Mouse (Mus musculus) cortical plate, adult 2 months (tissue): ENCODE data around the gene Timmdc1.

ENCODE experiments used
- CTCF ChIP-seq: fragments of 200-500 bp; IDR thresholded peaks from 2 replicates; pipeline ENCODE4 v1.5.1; 2011; ENCODE audit warnings: mild to moderate bottlenecking, control low read depth, low read length; ENCODE audit not compliant: insufficient read depth; ENCODE audit errors: extremely low read depth
- POLR2A ChIP-seq: fragments of 200-500 bp; IDR thresholded peaks from 2 replicates; pipeline ENCODE4 v1.6.1; 2011; ENCODE audit warnings: mild to moderate bottlenecking, low read length, control low read depth; ENCODE audit not compliant: insufficient read depth; ENCODE audit errors: extremely low read depth

DNA sequence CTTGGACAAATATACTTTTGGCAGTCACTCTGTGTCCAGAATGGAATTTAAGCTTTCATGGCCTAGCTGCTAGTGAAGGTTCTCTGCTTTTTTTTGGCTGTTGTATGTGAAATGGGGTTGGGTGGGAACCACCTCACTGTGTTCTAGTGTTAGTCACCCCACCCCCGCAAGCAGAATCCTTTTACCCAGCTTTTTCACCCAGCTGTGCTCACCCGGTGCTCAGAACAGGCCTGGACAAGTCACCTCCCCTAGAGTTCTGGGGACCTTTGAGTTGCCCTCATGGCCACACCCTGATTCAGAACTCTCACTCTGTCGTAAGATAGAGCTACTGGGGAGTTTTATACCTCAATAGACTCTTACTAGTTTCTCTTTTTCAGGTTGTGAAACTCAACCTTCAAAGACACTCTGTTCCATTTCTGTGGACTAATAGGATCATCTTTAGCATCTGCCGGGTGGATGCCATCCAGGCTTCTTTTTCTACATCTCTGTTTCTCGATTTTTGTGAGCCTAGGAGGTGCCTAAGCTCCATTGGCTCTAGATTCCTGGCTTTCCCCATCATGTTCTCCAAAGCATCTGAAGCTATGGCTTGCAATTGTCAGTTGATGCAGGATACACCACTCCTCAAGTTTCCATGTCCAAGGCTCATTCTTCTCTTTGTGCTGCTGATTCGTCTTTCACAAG is 63.7 kb downstream of the Timmdc1 start:
- TF ChIP-seq CTCF (no peak), POLR2A (no peak)
